Comparison of ENCODE assay signal across 15 mouse cellular contexts in the genomic region with DNA sequence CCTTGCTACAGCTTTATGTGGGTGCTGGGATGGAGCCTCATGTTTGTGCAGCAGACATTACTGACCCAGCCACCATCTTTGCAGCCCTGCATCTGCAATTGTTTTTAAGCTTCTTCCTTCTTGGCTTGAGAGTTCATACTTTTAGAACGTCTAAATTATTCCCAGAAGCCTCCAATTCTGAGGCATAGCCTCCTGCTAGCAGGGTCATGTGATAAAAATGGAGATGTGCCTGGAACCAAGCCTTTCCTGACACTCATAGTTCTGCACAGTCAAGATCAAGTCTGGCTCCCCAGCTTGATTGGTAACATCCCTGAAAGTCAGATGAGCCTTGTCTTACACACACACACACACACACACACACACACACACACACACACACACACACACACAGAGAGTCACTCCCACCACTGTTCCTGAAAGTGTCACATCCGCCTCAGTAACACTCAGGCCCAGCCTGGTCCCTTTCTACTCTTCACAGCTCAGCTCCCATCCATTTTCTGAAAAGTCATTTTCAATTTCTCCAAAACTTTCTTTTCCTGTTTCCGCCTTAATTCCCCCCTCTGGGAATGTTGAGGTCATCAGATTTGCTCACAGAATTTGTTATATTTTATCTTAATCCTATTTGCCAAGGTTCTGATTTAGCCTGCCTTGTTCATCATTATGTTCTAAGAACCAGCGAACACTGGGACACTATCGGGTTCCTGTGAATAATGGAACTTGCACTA.
DNase-seq lines count a peak whose midpoint lies in the region; ATAC-seq and TF ChIP-seq lines count a peak whose summit lies in the region.
"Had no signal": no experiment of that assay in that cellular context is flagged by ENCODE, and none has a peak within 500 bp of the region (broad histone marks: within the 10 kb centered on the region; RNA-seq: fewer than 3 reads in every experiment).

No protein-coding gene starts in this region.

- ATAC-seq in embryonic facial prominence, embryonic 13.5 days (ENCODE audit: insufficient number of reproducible peaks, insufficient read depth, low FRiP score, low TSS enrichment, low read depth): no peak
- ATAC-seq: forebrain, embryonic 14.5 days had no signal

- no peaks in the 10 kb centered on the region for H3K27me3 ChIP-seq in embryonic facial prominence, embryonic 13.5 days
- no peaks in the 10 kb centered on the region for H3K27me3 ChIP-seq in embryonic facial prominence, embryonic 10.5 days (replicated peaks; ENCODE audit: low read depth, poor library complexity, severe bottlenecking)
- H3K27me3 ChIP-seq: CH12.LX; midbrain, embryonic 12.5 days had no signal

- H3K4me1 ChIP-seq in embryonic facial prominence, embryonic 13.5 days: peaks cover 32% of the 10 kb centered on the region
- H3K4me1 ChIP-seq in embryonic facial prominence, embryonic 10.5 days: peaks cover 10% of the 10 kb centered on the region
- peaks cover 15% of the 10 kb centered on the region for H3K4me1 ChIP-seq in cortical plate, adult 2 months (ENCODE audit: control insufficient read depth, insufficient read depth, low read length)

- no peak for TF ChIP-seq POLR2A in cortical plate, adult 2 months (IDR thresholded peaks at IDR 0.05; ENCODE audit: extremely low read depth, insufficient read depth, low read length)

- peaks cover 28% of the 10 kb centered on the region for H3K36me3 ChIP-seq in embryonic facial prominence, embryonic 13.5 days
- H3K36me3 ChIP-seq in embryonic facial prominence, embryonic 10.5 days (replicated peaks): peaks cover 48% of the 10 kb centered on the region

- no peak overlapping the region for H3K4me2 ChIP-seq in embryonic facial prominence, embryonic 13.5 days
- H3K4me2 ChIP-seq: midbrain, embryonic 12.5 days had no signal

- H3K4me3 ChIP-seq in embryonic facial prominence, embryonic 13.5 days: no peak overlapping the region
- H3K4me3 ChIP-seq in embryonic facial prominence, embryonic 10.5 days: no peak overlapping the region
- no peak overlapping the region for H3K4me3 ChIP-seq in layer of hippocampus, adult 2 months
- no peak overlapping the region for H3K4me3 ChIP-seq in cortical plate, adult 2 months (ENCODE audit: insufficient read depth, low read length)
- H3K4me3 ChIP-seq: midbrain, embryonic 12.5 days; myocyte had no signal

- peak overlapping the region; percentile 64 for H3K27ac ChIP-seq in embryonic facial prominence, embryonic 13.5 days
- H3K27ac ChIP-seq in embryonic facial prominence, embryonic 10.5 days (replicated peaks): no peak overlapping the region
- H3K27ac ChIP-seq in layer of hippocampus, adult 2 months: peak overlapping the region; percentile 60; the same call in 1 of the 2 replicates
- 0 out of 2 replicates have a peak overlapping the region, but pooled peaks have one; percentile 18 for H3K27ac ChIP-seq in cortical plate, adult 2 months (ENCODE audit: insufficient read depth, low read length)
- H3K27ac ChIP-seq: hindbrain, postnatal 0 days; midbrain, embryonic 12.5 days had no signal

- DNase-seq in embryonic facial prominence, embryonic 10.5 days (ENCODE audit: low spot score): no peak
- no peak for DNase-seq in layer of hippocampus, adult 2 months (ENCODE audit: low spot score in 2 of 2)
- no peak for DNase-seq in layer of hippocampus, adult 9-11 months
- peak; percentile 27 for DNase-seq in lung, postnatal 25 days (ENCODE audit: low spot score)
- no peak for DNase-seq in kidney, adult 11 months
- DNase-seq in layer of hippocampus, adult 18-20 months (ENCODE audit: low spot score in 2 of 2): no peak
- DNase-seq: right cerebral cortex, adult 18-20 months; thymus, postnatal 36 days had no signal

- WGBS in embryonic facial prominence, embryonic 13.5 days: 48% methylated on average over 5 of the region's 5 CpGs
- WGBS in embryonic facial prominence, embryonic 10.5 days: 79% methylated on average over 5 of the region's 5 CpGs

- TF ChIP-seq CTCF in layer of hippocampus, adult 2 months (conservative IDR thresholded peaks at IDR 0.05): no peak
- TF ChIP-seq CTCF in cortical plate, adult 2 months (IDR thresholded peaks at IDR 0.05; ENCODE audit: extremely low read depth, insufficient read depth, low read length): no peak

- H3K9me3 ChIP-seq in embryonic facial prominence, embryonic 13.5 days: no peaks in the 10 kb centered on the region
- no peaks in the 10 kb centered on the region for H3K9me3 ChIP-seq in embryonic facial prominence, embryonic 10.5 days
- H3K9me3 ChIP-seq: midbrain, embryonic 12.5 days had no signal

- H3K9ac ChIP-seq in embryonic facial prominence, embryonic 13.5 days: no peak overlapping the region
- H3K9ac ChIP-seq: midbrain, embryonic 12.5 days had no signal
